Mouse (Mus musculus): ENCODE measurements around the gene Slc8a1.

Gene Slc8a1

DNA sequence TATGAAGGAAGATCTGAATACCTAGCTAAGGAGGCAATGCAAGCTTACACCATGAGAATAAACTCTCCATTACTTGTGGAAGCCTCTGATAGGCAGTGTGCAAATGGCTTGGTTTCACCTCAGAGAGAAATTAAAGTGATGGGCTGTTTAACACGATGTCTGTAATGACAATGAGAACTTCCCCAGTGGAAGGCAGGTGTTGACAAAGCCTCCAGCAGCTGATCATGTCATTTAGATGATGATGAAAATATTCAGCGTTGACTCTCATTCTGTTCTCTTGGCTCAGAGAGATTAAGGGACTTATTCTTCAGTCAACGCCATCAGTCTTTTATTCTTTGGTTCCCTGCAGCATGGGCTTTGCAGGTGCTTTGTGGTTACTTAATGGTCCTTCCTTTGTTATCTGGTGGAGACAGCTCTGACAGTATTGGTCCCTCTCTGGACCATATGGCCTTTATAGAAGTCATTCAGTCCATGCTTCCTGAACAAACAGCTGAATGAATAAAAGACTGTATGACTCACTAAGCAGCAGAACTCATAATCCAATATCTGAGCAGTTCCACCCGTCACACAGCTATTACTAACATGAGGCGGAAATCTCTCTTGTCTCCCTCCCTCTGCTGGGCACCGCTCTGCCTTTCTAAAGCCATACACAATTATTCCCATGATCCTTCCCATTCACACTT, 184.0 kb downstream of the Slc8a1 start:
- DNase-seq (ENCODE audit: low spot score), result no peak

DNA sequence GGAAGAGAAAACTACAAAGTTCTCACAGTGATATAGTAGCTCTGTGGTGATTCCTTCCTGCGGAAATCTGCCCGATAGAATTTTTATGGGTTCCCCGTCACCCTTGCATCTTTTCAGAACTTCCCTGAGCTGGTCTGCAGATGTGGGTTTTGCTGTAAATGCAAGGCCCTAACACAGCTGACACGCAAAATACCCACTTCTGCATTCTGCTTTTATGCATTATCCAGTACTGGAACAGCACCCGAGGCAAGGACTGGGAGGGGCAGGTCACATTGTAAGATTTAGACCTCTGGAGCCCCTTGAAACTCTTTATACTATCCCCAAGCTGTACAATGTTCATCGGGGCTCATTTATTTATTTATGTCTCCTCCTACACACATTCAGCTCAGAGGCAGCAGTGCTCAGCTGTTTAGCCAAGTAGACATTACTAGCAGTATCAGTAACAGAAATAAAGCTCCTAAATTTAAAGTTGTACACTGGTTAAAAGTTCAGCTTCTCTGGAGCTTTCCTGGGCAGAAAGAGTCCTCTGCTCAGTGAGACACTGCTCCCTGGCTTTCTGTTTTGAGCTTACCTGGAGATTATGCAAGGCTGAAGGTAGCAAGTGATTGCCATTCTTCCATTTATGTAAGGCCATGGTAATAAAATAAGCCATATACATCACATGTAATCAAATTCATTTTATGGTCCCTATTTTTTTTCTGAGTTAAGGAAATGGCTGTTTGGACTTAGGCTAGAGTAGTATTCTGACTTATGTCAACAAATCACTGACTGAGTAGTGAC, 186.1 kb downstream of the Slc8a1 start:
- DNase-seq (ENCODE audit: low spot score), result no peak

GRCm38 (mm10) chr17:81550864-81551263, 187.3 kb downstream of the Slc8a1 start:
- no peak for DNase-seq (ENCODE audit: low spot score)

GRCm38 (mm10) chr17:81548016-81548415, 190.2 kb downstream of the Slc8a1 start:
- DNase-seq (ENCODE audit: low spot score), result no peak

DNA sequence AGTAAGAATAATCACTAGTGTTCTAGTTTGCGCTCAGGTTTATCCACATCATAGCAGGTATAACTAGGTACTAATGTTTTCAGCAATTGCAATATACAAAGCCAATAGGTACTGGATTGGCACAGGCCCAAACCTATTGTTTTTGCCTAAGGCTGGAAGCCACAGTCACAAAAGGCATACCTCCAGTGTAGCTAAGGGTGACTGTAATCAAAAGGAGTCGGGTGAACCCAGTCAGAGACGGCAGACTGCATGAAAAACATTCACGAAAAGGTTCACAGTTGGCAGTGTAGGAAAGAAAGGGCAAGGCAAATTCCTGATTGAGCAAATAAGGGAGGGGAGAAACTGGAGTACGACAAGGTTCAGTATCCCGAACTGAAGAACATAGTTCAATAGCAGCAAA, 191.7 kb downstream of the Slc8a1 start:
- DNase-seq (ENCODE audit: low spot score), result no peak

- DNase-seq (ENCODE audit: low spot score), result no peak
These were observed 192.2 kb downstream of the Slc8a1 start for GRCm38 (mm10) chr17:81546012-81546411.

DNA sequence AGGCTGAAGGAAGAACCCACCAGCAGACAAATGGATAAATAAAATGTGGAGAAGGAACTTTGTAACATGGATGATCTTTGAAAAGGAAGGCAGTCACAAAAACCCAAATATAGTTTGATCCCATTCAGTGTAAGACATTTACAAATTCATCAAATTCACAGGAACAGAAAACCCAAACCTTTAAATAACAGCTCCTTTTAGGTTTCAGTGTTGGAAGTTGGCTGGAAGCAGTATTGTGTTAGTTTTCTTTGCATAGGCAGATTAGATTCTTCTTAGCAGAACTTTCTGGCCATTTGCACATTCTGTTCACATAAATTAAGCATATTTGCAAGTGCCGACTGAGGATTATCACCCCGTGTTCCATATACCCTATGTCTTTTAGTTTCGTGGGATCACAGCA, 193.3 kb downstream of the Slc8a1 start:
- DNase-seq (ENCODE audit: low spot score), result no peak

GRCm38 (mm10) chr17:81542313-81543185, 195.6 kb downstream of the Slc8a1 start:
- no peak for DNase-seq (ENCODE audit: low spot score)

GRCm38 (mm10) chr17:81538163-81539160, 199.7 kb downstream of the Slc8a1 start:
- DNase-seq (ENCODE audit: low spot score), result no peak

- no peak for DNase-seq (ENCODE audit: low spot score)
These were observed 202.1 kb downstream of the Slc8a1 start for GRCm38 (mm10) chr17:81536093-81536492.

GRCm38 (mm10) chr17:81529849-81530248, 208.3 kb downstream of the Slc8a1 start:
- no peak for DNase-seq (ENCODE audit: low spot score)

GRCm38 (mm10) chr17:81528940-81529339, 209.2 kb downstream of the Slc8a1 start:
- no peak for DNase-seq (ENCODE audit: low spot score)

DNA sequence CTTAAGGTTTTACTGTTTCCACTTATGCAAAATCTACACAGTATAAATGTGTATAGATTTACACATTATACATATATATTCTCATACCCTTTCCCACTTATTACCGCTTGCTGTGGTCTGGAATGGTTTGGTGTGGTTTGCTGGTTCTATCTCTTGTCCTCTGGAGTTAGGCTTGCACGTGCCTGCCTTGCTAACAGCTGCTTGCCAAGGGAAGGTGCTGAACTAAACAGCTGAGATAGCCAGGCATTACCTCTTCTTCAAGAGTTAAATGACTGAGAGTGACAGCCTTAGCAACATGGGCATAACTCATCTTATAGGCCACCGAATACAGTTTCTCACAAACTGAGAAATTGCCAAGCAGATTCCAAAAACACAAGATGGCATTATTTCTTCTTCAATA, 211.7 kb downstream of the Slc8a1 start:
- DNase-seq (ENCODE audit: low spot score), result no peak

DNA sequence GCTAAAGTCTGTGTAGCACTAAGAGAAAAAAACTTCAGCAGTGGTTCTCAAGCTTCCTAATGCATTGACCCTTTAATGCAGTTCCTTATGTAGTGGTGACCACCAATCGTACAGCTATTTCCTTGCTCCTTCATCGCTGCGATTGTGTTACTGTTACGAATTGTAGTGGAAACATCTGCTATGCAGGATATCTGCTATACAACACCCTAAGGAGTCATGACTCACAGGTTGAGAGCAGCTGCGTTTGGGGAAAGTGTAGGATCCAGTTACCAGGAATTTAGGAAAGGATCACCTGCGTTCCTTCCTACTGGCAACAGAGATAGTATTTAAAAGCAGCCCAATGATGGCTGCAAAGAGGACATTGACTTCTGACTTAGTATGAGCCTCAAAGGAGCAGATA, 213.4 kb downstream of the Slc8a1 start:
- no peak for DNase-seq (ENCODE audit: low spot score)

DNA sequence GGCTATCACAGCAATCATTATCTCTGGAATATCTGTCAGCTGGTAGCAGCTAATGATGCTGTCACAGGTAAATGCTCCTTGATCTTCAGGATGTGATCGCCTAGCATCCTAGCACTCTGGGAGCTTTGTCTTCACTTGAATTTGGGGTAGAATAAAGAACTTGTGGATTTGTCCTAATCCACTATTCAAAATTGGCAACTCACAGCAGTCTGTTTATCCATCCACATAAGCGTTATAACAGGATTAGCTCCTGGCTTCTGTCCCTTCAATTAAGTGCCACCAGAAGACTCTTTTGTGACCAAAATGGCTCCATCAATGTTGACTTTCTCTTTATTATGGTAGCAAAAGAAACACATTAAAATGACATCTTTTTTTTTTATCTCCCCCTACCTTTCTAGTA, 214.2 kb downstream of the Slc8a1 start:
- DNase-seq (ENCODE audit: low spot score), result no peak

GRCm38 (mm10) chr17:81518316-81519025, 219.7 kb downstream of the Slc8a1 start:
- DNase-seq (ENCODE audit: low spot score), result no peak

DNA sequence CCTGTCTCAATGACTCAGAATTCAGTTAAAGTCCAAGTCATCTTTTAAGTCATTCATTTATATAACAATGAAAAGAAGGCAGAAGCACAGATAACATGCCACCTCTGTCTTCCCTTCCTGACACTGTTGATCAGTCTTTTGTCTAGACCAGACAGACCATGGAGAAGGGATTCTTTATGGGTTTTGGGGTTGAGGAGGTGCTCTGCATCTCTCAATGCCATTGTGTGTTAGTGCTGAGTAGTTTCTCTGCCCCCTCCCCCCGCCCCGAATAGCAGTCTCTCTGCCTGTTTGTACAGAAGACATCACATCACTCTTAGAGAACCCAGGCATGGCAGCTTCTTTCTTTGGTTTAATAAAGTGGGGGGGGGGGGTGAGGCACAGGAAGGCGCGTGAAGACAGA, 222.0 kb downstream of the Slc8a1 start:
- DNase-seq (ENCODE audit: low spot score), result no peak

- no peak for DNase-seq (ENCODE audit: low spot score)
These were observed 224.2 kb downstream of the Slc8a1 start for GRCm38 (mm10) chr17:81514022-81514421.

- no peak for DNase-seq (ENCODE audit: low spot score)
These were observed 224.7 kb downstream of the Slc8a1 start for GRCm38 (mm10) chr17:81513368-81513958.

DNA sequence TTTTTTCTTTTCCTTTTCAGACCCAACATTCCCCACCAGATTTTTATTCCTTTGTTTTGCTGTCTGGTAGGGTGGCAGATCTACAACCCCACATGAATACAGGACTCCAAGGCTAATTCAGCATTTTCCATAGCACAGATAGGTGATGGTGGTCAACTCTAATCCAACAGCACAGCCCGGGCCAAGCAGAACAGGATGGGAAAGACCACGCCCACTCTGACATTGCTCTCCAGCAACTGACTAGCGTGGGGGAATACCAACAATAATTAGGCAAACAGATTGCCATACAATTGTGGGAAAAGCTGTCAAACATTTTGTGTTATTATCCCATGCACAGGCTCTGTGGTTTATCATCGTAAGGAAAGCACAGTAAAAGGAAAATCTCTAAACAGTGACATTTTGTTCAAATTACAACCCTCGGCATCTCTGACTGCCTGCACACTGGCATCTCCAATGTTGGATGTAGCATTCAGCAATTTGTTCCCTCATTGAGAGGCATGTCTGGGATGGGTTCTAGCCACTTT, 233.0 kb downstream of the Slc8a1 start:
- DNase-seq (ENCODE audit: low spot score), result no peak

All from T-cell, adult 2 months (primary cell).